Mouse (Mus musculus) G1E (cell line): ENCODE measurements around the gene Ccdc159.

Source experiments
- CTCF ChIP-seq: IDR thresholded peaks from 2 replicates; pipeline ENCODE4 v1.5.1; 2012; ENCODE audit warnings: low read depth, low read length, inconsistent platforms, mixed read lengths
- GATA1 ChIP-seq: IDR thresholded peaks from 2 replicates; pipeline ENCODE4 v1.6.1; 2012; ENCODE audit warnings: borderline replicate concordance, low read length, inconsistent platforms, mixed read lengths

DNA sequence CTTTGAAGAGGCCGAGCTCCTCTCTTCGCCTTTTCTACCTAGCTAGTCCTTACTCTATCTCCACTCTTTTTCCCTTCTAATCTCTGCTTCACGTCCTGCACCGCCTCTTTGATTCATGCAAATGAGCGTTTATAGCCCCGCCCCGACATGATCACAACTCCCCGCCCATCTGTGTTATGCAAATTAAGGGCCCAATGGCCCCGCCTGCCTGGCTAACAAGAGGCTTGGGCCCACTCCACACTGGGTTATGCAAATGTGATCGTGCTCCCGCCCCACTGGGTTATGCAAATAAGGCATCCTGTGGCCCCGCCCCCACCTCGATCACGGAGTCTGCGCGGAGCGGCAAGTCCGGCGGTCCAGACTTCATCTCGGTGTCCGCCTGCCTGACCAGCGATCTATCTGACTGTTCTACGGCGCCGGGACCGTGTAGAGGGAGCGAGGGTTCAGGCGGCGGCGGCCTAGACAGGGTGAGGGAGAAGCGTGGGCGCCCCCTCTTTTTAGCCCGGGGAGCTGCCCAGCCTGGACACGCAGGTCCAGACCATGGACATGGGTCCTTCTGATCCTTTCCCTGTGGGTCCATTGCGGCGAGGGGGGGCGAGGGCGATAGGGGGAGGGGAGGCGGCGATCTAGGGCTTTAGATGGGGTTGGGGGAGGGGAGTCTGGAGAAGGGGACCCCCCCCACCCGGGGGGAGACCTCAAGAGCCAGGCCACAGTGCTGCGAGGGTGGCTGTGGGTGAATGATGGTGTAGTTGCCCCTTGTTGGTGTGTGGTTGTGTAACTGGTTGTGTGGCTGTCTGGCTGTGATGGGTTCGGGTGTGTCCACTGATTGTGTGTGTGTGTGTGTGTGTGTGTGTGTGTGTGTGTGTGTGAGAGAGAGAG lies 9.7 kb downstream of the Ccdc159 start, which contains the start of gene Plppr2:
- TF ChIP-seq CTCF: no peak
- TF ChIP-seq GATA1: no peak
